20 mouse cellular contexts compared by ENCODE assay signal in genomic region chr3:99573977-99574373, GRCm38 (mm10).
"Had no signal": no experiment of that assay in that cellular context is flagged by ENCODE, and none has a peak within 500 bp of the region (broad histone marks: within the 10 kb centered on the region; RNA-seq: fewer than 3 reads in every experiment).

No protein-coding gene starts in this region.

- H3K9me3 ChIP-seq: midbrain, embryonic 12.5 days; midbrain, embryonic 15.5 days; neural tube, embryonic 12.5 days; stomach, embryonic 15.5 days had no signal

- H3K9ac ChIP-seq: liver, embryonic 14.5 days; liver, postnatal 0 days; lung, embryonic 14.5 days; midbrain, embryonic 12.5 days; midbrain, embryonic 15.5 days; neural tube, embryonic 12.5 days; stomach, embryonic 15.5 days had no signal

- DNase-seq: kidney, adult 18-20 months; kidney, adult 9 months; kidney, postnatal 14 days; kidney, postnatal 4 days; layer of hippocampus, postnatal 36 days; left cerebral cortex, postnatal 4 days; liver, postnatal 0 days; lung, embryonic 14.5 days; retina, postnatal 1 day; right cerebral cortex, postnatal 25 days; spleen, adult 18-20 months; thymus, postnatal 25 days had no signal

- ATAC-seq: liver, postnatal 0 days; lung, postnatal 0 days; midbrain, embryonic 15.5 days had no signal

- H3K4me2 ChIP-seq: liver, embryonic 11.5 days; lung, embryonic 14.5 days; midbrain, embryonic 12.5 days; midbrain, embryonic 15.5 days; neural tube, embryonic 12.5 days; stomach, embryonic 15.5 days had no signal

- H3K27ac ChIP-seq: liver, embryonic 14.5 days; macrophage; midbrain, embryonic 12.5 days; midbrain, embryonic 15.5 days; neural tube, embryonic 12.5 days; stomach, embryonic 15.5 days had no signal

- H3K4me1 ChIP-seq: midbrain, embryonic 12.5 days; midbrain, embryonic 15.5 days; neural tube, embryonic 12.5 days; stomach, embryonic 15.5 days had no signal

- H3K36me3 ChIP-seq: midbrain, embryonic 12.5 days; midbrain, embryonic 15.5 days; neural tube, embryonic 12.5 days; stomach, embryonic 15.5 days had no signal

- H3K27me3 ChIP-seq: midbrain, embryonic 12.5 days; midbrain, embryonic 15.5 days; neural tube, embryonic 12.5 days; stomach, embryonic 15.5 days had no signal

- H3K4me3 ChIP-seq: midbrain, embryonic 12.5 days; midbrain, embryonic 15.5 days; neural tube, embryonic 12.5 days; stomach, embryonic 15.5 days had no signal
